Mouse (Mus musculus): ENCODE data around the gene Litaf.

- TF ChIP-seq CTCF (IDR thresholded peaks at IDR 0.05; ENCODE audit: low read depth) (no peak), EP300 (optimal IDR thresholded peaks at IDR 0.05) (no peak)
These were observed 98.9 kb downstream of the Litaf start for GRCm38 (mm10) chr16:10967013-10967412.

Measured in stomach, postnatal 0 days (tissue).